Mouse (Mus musculus): ENCODE measurements at regions not wholly inside any gene's neighbourhood (a gene's known extent, or its start where the extent isn't known, plus 50 kb on each side); places are given as distances from the start of the nearest gene placed in this dataset.

DNA sequence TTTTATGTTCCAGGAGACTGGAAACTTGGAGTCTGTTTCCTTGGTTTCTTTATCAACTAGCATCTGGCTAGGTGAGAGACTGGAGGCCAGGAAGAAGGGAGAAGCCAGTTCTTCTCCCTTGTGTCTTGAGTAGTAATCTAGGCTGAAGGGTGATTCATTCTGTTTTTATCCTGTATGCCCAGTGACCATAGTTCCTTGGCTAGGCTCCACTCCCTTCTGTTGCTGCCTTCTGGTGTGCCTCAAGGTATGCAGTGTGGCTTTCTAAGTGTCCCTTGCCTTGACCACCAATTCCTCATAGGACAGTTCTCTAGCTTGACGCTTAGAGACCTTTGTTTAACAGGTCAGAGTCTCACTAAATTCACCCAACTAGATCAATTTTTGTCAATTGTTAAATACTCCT, 303.3 kb upstream of the Gm12728 start:
- TF ChIP-seq POLR2A (IDR thresholded peaks at IDR 0.05; ENCODE audit: control insufficient read depth, low read depth, low read length) (no peak), CTCF (IDR thresholded peaks at IDR 0.05; ENCODE audit: control insufficient read depth, insufficient read depth, insufficient replicate concordance, low read depth, low read length) (no peak)

Measured in testis, adult 2 months (tissue).